Mouse (Mus musculus): ENCODE measurements at regions not wholly inside any gene's neighbourhood (a gene's known extent, or its start where the extent isn't known, plus 50 kb on each side); places are given as distances from the start of the nearest gene placed in this dataset.

GRCm38 (mm10) chr4:81744629-81745509 is 302.3 kb upstream of the Mpdz start:
- ATAC-seq (ENCODE audit: insufficient number of reproducible peaks, low FRiP score, low TSS enrichment), result peak; percentile 49; the same call in 1 of the 2 replicates

GRCm38 (mm10) chr4:81743978-81744628 is 301.5 kb upstream of the Mpdz start:
- ATAC-seq (ENCODE audit: insufficient number of reproducible peaks, low FRiP score, low TSS enrichment), result peak; percentile 66

DNA sequence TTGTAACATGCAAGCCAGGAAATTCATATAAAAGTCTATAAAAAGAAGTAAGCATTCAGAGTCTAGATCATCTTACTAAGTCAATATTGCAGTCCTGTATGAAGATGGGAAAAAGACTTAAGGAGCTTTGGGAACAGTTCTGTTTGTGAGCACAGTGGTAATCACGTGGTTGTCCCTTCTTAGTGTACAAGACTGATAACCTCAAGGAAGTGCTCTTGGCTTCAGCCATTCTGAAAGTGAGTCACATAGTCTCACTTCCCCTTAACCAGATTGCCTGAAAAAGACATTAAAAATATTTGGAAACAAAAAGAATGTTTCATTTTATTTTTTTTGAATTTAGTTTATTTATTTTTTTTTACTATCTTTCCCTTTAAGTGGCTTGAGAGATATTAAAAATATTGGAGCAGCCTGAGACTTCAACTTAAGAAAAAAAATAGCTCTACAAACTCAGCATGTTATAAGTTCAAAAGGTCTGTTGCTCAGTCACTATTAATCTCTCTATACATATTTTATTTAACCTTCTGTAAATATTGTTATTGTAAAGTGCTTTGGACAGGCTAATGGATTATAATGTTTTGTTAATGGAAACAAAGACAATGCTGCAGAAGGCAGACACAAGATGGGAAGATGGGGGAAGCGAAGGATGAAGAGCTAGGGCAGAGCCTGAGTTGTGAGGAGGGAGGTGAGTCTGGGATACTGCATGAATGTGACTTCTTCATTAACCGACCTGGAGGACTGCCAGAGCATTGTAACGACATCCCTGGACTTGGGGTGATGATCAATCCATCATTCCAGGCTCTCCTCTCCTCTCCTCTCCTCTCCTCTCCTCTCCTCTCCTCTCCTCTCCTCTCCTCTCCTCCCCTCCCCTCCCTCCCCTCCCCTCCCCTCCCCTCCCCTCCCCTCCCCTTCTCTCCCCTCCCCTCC is 300.2 kb upstream of the Mpdz start:
- no peak for ATAC-seq (ENCODE audit: insufficient number of reproducible peaks, low FRiP score, low TSS enrichment)

GRCm38 (mm10) chr4:81734391-81734790 is 291.8 kb upstream of the Mpdz start:
- ATAC-seq (ENCODE audit: insufficient number of reproducible peaks, low FRiP score, low TSS enrichment), result no peak

DNA sequence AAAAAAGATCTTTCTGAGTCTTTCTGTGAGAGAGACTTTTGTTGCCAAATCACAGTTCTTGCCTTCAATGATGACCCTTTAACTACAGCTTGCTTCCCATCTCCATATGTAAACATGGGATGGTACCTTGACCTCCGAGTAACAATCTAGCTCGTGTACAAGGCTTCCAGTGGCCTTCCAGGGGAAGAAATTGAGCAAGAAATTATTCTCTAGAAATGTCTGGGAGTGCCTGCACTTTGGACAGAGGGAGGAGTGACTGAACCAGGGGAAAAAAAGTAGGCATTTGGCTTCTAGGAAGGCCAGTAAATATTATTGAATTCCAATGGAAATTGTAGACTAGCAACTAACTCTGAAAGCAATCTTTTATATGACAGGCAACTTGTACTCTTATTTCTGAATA is 287.8 kb upstream of the Mpdz start:
- ATAC-seq (ENCODE audit: insufficient number of reproducible peaks, low FRiP score, low TSS enrichment), result no peak

DNA sequence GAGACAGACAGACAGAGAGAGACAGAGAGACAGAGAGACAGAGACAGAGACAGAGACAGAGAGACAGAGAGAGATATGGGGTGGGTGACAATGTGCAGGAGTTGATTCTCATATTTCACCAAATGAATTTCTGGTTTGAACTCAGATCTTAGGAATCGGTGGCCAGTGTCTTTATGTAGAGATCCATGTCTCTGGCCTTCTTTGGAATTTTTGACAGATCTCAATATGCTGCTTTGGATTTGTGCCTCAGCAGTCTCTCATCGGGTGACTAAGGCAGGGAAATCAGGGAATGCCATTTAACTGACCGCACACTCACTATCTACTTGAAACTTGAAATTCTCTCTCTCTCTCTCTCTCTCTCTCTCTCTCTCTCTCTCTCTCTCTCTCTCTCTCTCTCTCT is 286.3 kb upstream of the Mpdz start:
- no peak for ATAC-seq (ENCODE audit: insufficient number of reproducible peaks, low FRiP score, low TSS enrichment)

GRCm38 (mm10) chr4:81727735-81728581 is 285.3 kb upstream of the Mpdz start:
- no peak for ATAC-seq (ENCODE audit: insufficient number of reproducible peaks, low FRiP score, low TSS enrichment)

GRCm38 (mm10) chr4:81726761-81727723 is 284.4 kb upstream of the Mpdz start:
- ATAC-seq (ENCODE audit: insufficient number of reproducible peaks, low FRiP score, low TSS enrichment), result peak; percentile 98

DNA sequence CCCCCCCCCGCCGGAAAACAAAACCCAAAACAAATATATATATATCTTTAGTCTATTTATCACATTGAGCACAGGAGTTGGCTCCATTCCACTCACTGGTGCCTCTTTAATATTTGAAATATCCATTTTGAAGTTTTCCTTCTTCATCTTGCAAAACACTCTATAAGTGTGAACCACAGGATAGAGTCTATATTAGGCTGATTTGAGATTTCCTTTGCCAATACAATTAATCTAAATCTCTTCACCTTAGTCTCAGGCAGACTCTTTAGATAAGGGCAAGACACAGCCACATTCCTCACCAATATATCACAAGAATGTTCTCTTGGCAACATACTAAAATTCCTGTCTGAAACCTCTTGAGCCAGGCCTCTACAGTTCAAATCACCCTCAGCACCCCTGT is 282.1 kb upstream of the Mpdz start:
- no peak for ATAC-seq (ENCODE audit: insufficient number of reproducible peaks, low FRiP score, low TSS enrichment)

DNA sequence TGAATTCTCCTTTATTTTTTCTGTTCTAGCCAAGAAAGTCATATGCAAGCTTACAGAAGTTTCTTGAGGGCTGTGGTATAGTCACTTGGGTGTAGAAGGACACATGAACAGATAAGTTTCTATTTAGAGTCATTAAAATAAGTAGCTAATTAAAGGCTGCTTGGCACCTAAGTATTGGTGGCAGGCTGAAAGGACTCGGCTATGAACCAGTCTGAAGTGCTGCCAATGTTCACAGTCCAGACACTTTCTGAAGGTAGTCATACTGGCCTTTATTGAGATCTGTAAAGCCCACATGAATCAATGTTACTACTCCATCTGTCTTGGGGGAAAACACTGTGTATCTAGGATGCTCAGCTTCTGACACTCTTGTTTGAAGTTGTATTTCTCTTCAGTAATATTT is 269.8 kb upstream of the Mpdz start:
- no peak for ATAC-seq (ENCODE audit: insufficient number of reproducible peaks, low FRiP score, low TSS enrichment)

GRCm38 (mm10) chr4:81695182-81695581 is 252.6 kb upstream of the Mpdz start:
- ATAC-seq (ENCODE audit: insufficient number of reproducible peaks, low FRiP score, low TSS enrichment), result no peak

- ATAC-seq (ENCODE audit: insufficient number of reproducible peaks, low FRiP score, low TSS enrichment), result no peak
Observed at GRCm38 (mm10) chr4:81677205-81677604, 234.6 kb upstream of the Mpdz start.

- no peak for ATAC-seq (ENCODE audit: insufficient number of reproducible peaks, low FRiP score, low TSS enrichment)
Observed at GRCm38 (mm10) chr4:81674871-81675270, 232.3 kb upstream of the Mpdz start.

DNA sequence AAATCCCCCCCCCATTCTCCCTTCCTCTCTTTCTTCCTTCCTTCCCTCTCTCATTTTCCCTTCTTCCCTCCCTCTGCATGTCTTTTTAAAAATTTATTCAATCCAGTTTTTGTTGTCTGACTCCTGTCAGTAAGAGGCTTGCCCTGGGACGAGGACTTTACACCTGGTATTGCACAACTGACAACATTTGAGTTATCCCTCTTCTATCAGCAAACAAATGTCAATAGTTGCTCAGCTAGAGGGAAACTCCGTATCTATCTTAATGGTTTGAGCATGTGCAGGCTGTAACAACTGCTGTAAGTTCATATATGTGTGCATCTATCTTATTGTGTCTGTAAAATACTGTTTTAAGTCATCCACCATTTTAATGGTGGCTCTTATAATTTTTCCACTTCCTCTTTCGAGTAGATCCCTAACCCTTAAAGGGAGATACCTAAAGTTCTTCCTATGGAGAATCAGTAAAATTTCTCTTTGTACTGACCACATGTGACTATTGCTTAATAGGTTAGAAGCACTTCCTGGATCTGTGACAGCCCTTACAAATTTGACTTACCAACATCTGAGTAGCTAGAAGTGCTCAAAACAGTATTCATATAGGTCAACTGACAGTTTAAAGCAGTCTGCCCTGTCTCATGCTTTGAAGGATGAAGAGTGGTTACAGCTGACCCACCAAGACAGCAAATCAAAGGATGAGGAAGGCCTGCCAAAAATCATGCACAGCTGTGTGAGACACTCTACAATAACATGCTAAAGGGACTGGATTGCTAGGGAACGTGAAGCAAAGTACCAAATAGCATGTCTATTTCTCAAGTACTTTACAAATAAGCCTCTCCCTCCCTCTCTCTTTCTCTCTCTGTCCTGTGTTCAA is 231.0 kb upstream of the Mpdz start:
- no peak for ATAC-seq (ENCODE audit: insufficient number of reproducible peaks, low FRiP score, low TSS enrichment)

- no peak for ATAC-seq (ENCODE audit: insufficient number of reproducible peaks, low FRiP score, low TSS enrichment)
Observed at GRCm38 (mm10) chr4:81671986-81672385, 229.4 kb upstream of the Mpdz start.

DNA sequence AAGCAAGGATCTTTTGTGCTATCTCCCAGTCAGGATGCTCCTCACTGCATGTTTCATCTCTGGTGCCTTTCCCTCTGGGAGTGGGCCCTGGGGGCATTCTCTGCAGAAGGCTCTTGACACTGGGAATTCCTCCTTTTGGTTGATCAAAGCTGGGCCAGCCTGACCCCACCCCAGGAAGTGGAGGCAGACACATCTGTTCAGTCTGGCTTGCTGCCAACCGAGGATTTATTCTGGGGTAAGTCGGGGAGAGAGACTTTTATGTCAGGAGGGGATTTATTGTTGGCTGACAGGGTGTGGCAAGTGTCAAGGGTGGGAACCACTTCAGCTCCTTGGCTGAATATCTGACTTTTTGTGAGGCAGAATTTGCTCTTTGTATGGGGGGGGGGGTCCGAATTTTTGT is 226.6 kb upstream of the Mpdz start:
- no peak for ATAC-seq (ENCODE audit: insufficient number of reproducible peaks, low FRiP score, low TSS enrichment)

GRCm38 (mm10) chr4:81661096-81661495 is 218.5 kb upstream of the Mpdz start:
- ATAC-seq (ENCODE audit: insufficient number of reproducible peaks, low FRiP score, low TSS enrichment), result no peak

- ATAC-seq (ENCODE audit: insufficient number of reproducible peaks, low FRiP score, low TSS enrichment), result no peak
Observed at GRCm38 (mm10) chr4:81628496-81628828, 185.8 kb upstream of the Mpdz start.

Measured in cerebellum, adult (tissue).